Mouse (Mus musculus) embryonic facial prominence, embryonic 13.5 days (tissue): ENCODE measurements at regions not wholly inside any gene's neighbourhood (a gene's known extent, or its start where the extent isn't known, plus 50 kb on each side); places are given as distances from the start of the nearest gene placed in this dataset.

ENCODE experiments used
- ATAC-seq: fragments of 200-750 bp; cut with Nextera tagmentation; 2 replicates; pipeline ENCODE4 v1.8.0; 2017; ENCODE audit warnings: low read depth; ENCODE audit not compliant: insufficient number of reproducible peaks, insufficient read depth, low FRiP score, low TSS enrichment
- H3K27ac ChIP-seq: fragments of 300-500 bp; sonication (generic); 2 replicates; pipeline ENCODE4 v1.5.1; 2015; ENCODE audit warnings: moderate library complexity, mild to moderate bottlenecking, inconsistent platforms
- H3K27me3 ChIP-seq: fragments of 300-500 bp; sonication (generic); 2 replicates; pipeline ENCODE4 v1.6.1; 2015; ENCODE audit warnings: mild to moderate bottlenecking, inconsistent platforms
- H3K36me3 ChIP-seq: fragments of 300-500 bp; sonication (generic); 2 replicates; pipeline ENCODE4 v1.6.1; 2015; ENCODE audit warnings: mild to moderate bottlenecking, inconsistent platforms
- H3K4me1 ChIP-seq: fragments of 300-500 bp; sonication (generic); 2 replicates; pipeline ENCODE4 v1.6.1; 2015; ENCODE audit warnings: inconsistent platforms
- H3K4me2 ChIP-seq: fragments of 300-500 bp; sonication (generic); 2 replicates; pipeline ENCODE4 v1.6.1; 2015; ENCODE audit warnings: moderate library complexity, mild to moderate bottlenecking, inconsistent platforms
- H3K4me3 ChIP-seq: fragments of 300-500 bp; sonication (generic); 2 replicates; pipeline ENCODE4 v1.5.1; 2015; ENCODE audit warnings: mild to moderate bottlenecking, inconsistent platforms
- H3K9ac ChIP-seq: fragments of 300-500 bp; sonication (generic); 2 replicates; pipeline ENCODE4 v1.6.1; 2015; ENCODE audit warnings: mild to moderate bottlenecking, inconsistent platforms
- H3K9me3 ChIP-seq: fragments of 300-500 bp; sonication (generic); 2 replicates; pipeline ENCODE4 v1.6.1; 2016; ENCODE audit warnings: inconsistent platforms
- WGBS: fragments of 180-500 bp; shearing (Covaris S2); methylation state at CpG from one replicate; pipeline ENCODE4 v1.1.7; 2015; ENCODE audit warnings: mixed read lengths; 5-methylcytosine and 5-hydroxymethylcytosine counted together

- Histone ChIP-seq H3K4me3 (no peak overlapping the region), H3K36me3 (no peaks in the 10 kb centered on the region), H3K4me1 (peaks cover 3% of the 10 kb centered on the region; the same call in 1 of the 2 replicates), H3K9ac (no peak overlapping the region), H3K27ac (no peak overlapping the region), H3K4me2 (no peak overlapping the region), H3K9me3 (no peaks in the 10 kb centered on the region), H3K27me3 (no peaks in the 10 kb centered on the region)
- ATAC-seq, result no peak
- whole genome bisulfite sequencing, result 58% methylated on average over 3 of the region's 3 CpGs
Measured at GRCm38 (mm10) chr13:90738513-90738912, 166.6 kb downstream of the Atp6ap1l start.

GRCm38 (mm10) chr13:90733265-90733664, 171.9 kb downstream of the Atp6ap1l start:
- Histone ChIP-seq H3K9ac (no peak overlapping the region), H3K4me3 (no peak overlapping the region), H3K36me3 (no peaks in the 10 kb centered on the region), H3K9me3 (no peaks in the 10 kb centered on the region), H3K4me2 (no peak overlapping the region), H3K27ac (no peak overlapping the region), H3K4me1 (0 out of 2 replicates have a peak, but pooled peaks cover 3% of the 10 kb centered on the region), H3K27me3 (no peaks in the 10 kb centered on the region)
- 85% methylated on average over 3 of the region's 3 CpGs for WGBS
- ATAC-seq, result no peak

- Histone ChIP-seq H3K4me3 (no peak overlapping the region), H3K27ac (no peak overlapping the region), H3K4me1 (0 out of 2 replicates have a peak, but pooled peaks cover 3% of the 10 kb centered on the region), H3K36me3 (no peaks in the 10 kb centered on the region), H3K4me2 (no peak overlapping the region), H3K9me3 (no peaks in the 10 kb centered on the region), H3K9ac (no peak overlapping the region), H3K27me3 (no peaks in the 10 kb centered on the region)
- no peak for ATAC-seq
Measured at GRCm38 (mm10) chr13:90729078-90729477, 176.1 kb downstream of the Atp6ap1l start.

DNA sequence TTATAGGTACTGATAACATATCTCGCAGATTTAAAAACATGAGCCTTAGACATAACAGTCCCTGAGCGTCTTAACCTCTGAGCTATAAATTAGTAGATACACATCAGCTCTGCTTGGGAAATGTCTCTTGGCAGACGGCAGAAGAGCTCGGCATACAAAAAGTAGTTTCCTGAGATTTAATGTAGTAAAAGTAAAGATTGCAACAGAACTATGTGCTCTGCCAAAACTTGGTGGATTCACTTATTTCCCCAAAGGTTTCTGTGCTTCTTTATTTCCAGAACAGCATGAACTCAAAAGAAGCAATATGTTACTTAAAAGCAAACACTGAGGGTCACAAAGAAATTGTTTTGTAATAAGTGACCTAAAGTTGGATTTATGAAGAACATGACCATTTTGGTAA, 177.3 kb downstream of the Atp6ap1l start:
- no peak for ATAC-seq
- 61% methylated on average over 4 of the region's 4 CpGs for WGBS
- H3K9ac ChIP-seq, result no peak overlapping the region
- H3K4me3 ChIP-seq, result no peak overlapping the region
- no peak overlapping the region for H3K27ac ChIP-seq
- no peaks in the 10 kb centered on the region for H3K9me3 ChIP-seq
- H3K36me3 ChIP-seq, result no peaks in the 10 kb centered on the region
- H3K4me1 ChIP-seq, result peaks cover 11% of the 10 kb centered on the region; the same call in 1 of the 2 replicates
- no peak overlapping the region for H3K4me2 ChIP-seq
- H3K27me3 ChIP-seq, result no peaks in the 10 kb centered on the region

DNA sequence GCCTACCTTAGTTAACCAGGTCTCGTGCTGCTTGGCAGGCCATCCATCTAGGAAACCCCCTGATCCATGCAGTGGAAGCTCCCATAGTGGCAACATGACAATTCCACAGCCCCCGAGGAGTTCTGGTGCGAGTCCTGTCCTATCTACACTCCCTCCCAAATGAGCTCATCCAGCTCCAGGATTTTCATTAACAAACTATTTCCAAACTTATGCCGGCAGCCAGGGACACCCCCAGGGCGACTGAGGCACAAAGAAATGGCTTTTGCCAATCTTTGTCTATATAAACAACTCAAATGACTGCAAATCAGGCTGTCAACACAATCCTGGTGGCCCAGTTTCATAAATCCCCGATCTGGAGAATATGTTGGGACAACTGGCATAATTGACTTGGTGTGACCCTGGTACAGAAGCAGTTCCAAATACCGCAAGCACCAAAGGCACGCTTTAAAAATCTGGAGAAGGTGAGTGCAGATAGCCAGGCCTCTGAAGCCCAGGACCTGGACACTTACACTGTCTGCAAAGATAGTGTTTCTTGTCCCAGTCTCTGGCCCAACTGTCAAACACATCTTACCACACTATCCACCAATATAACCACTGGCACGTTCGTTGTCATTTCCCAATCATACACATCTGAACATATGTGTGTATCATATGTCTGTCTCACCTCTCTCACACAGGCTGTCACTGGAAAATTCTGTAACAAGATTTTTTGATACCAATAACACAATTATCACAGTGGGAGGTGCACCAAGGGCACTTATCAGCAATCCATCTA, 179.9 kb downstream of the Atp6ap1l start:
- no peak overlapping the region for H3K27ac ChIP-seq
- H3K27me3 ChIP-seq, result no peaks in the 10 kb centered on the region
- ATAC-seq, result no peak
- H3K9ac ChIP-seq, result no peak overlapping the region
- no peaks in the 10 kb centered on the region for H3K9me3 ChIP-seq
- H3K4me2 ChIP-seq, result no peak overlapping the region
- H3K4me3 ChIP-seq, result no peak overlapping the region
- WGBS, result 82% methylated on average over 10 of the region's 10 CpGs
- H3K4me1 ChIP-seq, result peaks cover 11% of the 10 kb centered on the region; the same call in 1 of the 2 replicates
- no peaks in the 10 kb centered on the region for H3K36me3 ChIP-seq

DNA sequence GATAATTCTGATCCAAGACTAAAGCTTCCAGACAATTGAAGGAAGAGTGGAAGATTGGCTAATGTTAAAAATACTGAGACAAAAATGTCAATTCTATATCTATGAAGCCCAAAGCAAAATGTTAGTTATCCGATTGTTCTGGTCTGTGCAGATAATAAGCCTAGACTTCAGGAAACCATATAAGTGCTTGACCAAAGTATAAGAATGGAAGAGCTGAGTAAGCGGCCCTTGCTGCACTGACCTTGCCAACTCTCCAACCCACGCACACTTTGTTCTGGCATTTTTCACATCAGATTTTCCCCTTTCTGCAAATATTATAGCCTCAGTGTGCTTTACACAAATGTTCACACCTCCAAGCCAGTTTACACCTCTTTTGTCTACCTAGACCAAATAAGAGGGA, 180.6 kb downstream of the Atp6ap1l start:
- no peak for ATAC-seq
- no peak overlapping the region for H3K4me3 ChIP-seq
- H3K9me3 ChIP-seq, result no peaks in the 10 kb centered on the region
- no peaks in the 10 kb centered on the region for H3K27me3 ChIP-seq
- no peak overlapping the region for H3K27ac ChIP-seq
- H3K9ac ChIP-seq, result no peak overlapping the region
- H3K4me2 ChIP-seq, result no peak overlapping the region
- WGBS, result 90% methylated on average over 3 of the region's 3 CpGs
- peaks cover 11% of the 10 kb centered on the region; the same call in 1 of the 2 replicates for H3K4me1 ChIP-seq
- H3K36me3 ChIP-seq, result no peaks in the 10 kb centered on the region

GRCm38 (mm10) chr13:90723533-90723898, 181.6 kb downstream of the Atp6ap1l start:
- Histone ChIP-seq H3K36me3 (no peaks in the 10 kb centered on the region), H3K27me3 (no peaks in the 10 kb centered on the region), H3K4me2 (no peak overlapping the region), H3K9ac (no peak overlapping the region), H3K4me1 (peaks cover 8% of the 10 kb centered on the region; the same call in 1 of the 2 replicates), H3K27ac (no peak overlapping the region), H3K4me3 (no peak overlapping the region), H3K9me3 (no peaks in the 10 kb centered on the region)
- ATAC-seq, result no peak
- 35% methylated on average over 3 of the region's 3 CpGs for WGBS

GRCm38 (mm10) chr13:90722599-90723532, 182.3 kb downstream of the Atp6ap1l start:
- no peak for ATAC-seq
- Histone ChIP-seq H3K9ac (no peak overlapping the region), H3K36me3 (no peaks in the 10 kb centered on the region), H3K27me3 (no peaks in the 10 kb centered on the region), H3K4me1 (peaks cover 8% of the 10 kb centered on the region; the same call in 1 of the 2 replicates), H3K27ac (no peak overlapping the region), H3K9me3 (no peaks in the 10 kb centered on the region), H3K4me2 (no peak overlapping the region), H3K4me3 (no peak overlapping the region)
- 65% methylated on average over 8 of the region's 8 CpGs for WGBS

- H3K9ac ChIP-seq, result no peak overlapping the region
- 88% methylated on average over 2 of the region's 2 CpGs for WGBS
- H3K4me2 ChIP-seq, result no peak overlapping the region
- H3K36me3 ChIP-seq, result no peaks in the 10 kb centered on the region
- H3K27me3 ChIP-seq, result no peaks in the 10 kb centered on the region
- ATAC-seq, result no peak
- no peak overlapping the region for H3K4me3 ChIP-seq
- H3K9me3 ChIP-seq, result no peaks in the 10 kb centered on the region
- H3K4me1 ChIP-seq, result no peaks in the 10 kb centered on the region
- no peak overlapping the region for H3K27ac ChIP-seq
Measured at GRCm38 (mm10) chr13:90684324-90684723, 220.8 kb downstream of the Atp6ap1l start.

GRCm38 (mm10) chr13:90679162-90680010, 225.8 kb downstream of the Atp6ap1l start:
- no peak overlapping the region for H3K4me3 ChIP-seq
- H3K9ac ChIP-seq, result no peak overlapping the region
- H3K27me3 ChIP-seq, result no peaks in the 10 kb centered on the region
- H3K4me2 ChIP-seq, result no peak overlapping the region
- ATAC-seq, result no peak
- H3K27ac ChIP-seq, result no peak overlapping the region
- WGBS, result 43% methylated on average over 8 of the region's 8 CpGs
- H3K4me1 ChIP-seq, result no peaks in the 10 kb centered on the region
- H3K36me3 ChIP-seq, result no peaks in the 10 kb centered on the region
- H3K9me3 ChIP-seq, result no peaks in the 10 kb centered on the region

DNA sequence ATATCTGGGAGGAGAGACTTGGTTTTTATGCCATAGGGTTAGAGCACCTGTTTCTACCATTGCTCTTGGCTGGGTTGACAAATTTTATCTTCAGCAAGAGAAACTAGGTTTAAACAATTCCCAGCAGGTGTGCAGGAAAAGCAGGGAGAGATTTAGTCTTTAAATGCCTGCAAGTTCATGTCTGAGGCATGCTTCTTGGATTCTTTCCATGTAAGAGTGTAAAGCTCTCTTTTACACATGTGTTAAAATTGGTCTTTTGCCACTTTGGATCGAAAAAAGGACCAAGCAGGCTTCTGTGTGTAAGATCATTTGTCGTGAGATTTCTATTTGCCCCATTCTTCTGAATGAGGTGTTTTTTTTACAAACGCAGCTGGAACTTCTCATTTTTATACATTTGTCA, 231.3 kb downstream of the Atp6ap1l start:
- ATAC-seq, result no peak
- Histone ChIP-seq H3K4me2 (no peak overlapping the region), H3K9me3 (no peaks in the 10 kb centered on the region), H3K27ac (no peak overlapping the region), H3K36me3 (no peaks in the 10 kb centered on the region), H3K27me3 (no peaks in the 10 kb centered on the region), H3K9ac (no peak overlapping the region), H3K4me1 (no peaks in the 10 kb centered on the region), H3K4me3 (no peak overlapping the region)
- 82% methylated on average over 3 of the region's 3 CpGs for WGBS
